Mouse (Mus musculus): ENCODE measurements around the gene Srek1. TPM values are rescaled to one million over a fixed set of nuclear protein-coding genes. Genes with fewer than 3 reads are reported as not detected.

Gene Srek1
- total and polyA plus RNA-seq, 3 experiments, result 38.9 to 93.3 (median 45.6) TPM

DNA sequence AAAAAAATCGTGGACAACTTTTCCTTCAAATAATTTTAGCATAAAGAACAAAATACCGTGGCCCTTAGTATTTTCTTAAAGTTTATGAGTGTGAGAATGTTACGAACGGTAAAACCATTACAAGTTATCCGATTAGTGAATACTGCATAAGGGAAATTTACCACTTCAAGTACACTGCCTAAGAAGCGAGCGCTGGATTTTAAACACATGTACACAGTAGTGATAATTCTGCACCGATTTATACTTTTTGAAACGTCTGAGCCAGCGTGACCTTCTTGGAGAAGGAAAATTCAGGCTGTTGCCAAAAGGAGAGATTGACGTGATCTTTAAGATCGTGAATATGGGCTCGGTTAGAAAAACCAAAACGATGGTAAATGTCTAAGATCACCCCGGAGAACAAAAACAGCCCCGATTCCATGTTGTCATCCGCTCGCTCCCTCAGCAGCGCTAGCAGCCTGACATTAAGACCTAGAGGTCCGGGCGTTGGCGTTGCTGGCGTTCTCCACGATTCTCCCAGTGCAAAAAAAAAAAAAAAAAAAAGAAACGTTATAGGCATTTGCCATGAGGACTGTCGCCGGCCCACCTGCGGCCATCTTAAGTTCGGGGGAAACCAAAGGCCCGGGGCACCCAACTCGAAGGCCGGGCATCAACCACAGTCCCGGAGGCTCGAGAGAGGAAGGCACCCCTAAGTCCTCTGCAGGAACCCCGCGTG lies 845 bp downstream of the Srek1 start:
- Histone ChIP-seq H3K36me3 (replicated peaks in 1 of 2; ENCODE audit: control insufficient read depth in 1 of 2, insufficient read depth in 1 of 2, low read length in 1 of 2) (peaks cover 0 to 9% of the 10 kb centered on the region in 2 experiments), H3K4me1 (ENCODE audit: control insufficient read depth in 1 of 2, insufficient read depth in 2 of 2) (peaks cover 3 to 30% of the 10 kb centered on the region in 2 experiments; a peak in 3 of 4 replicates), H3K27me3 (replicated peaks) (peaks cover 2% of the 10 kb centered on the region), H3K79me2 (replicated peaks; ENCODE audit: control insufficient read depth, extremely low read depth, insufficient read depth, poor library complexity, severe bottlenecking) (peaks cover 40% of the 10 kb centered on the region), H3K9ac (ENCODE audit: insufficient read depth, low read depth) (peak overlapping the region; percentile 95), H3K9me3 (replicated peaks; ENCODE audit: low read length) (no peaks in the 10 kb centered on the region), H3K4me2 (ENCODE audit: insufficient read depth, low read depth, poor library complexity, severe bottlenecking) (peak overlapping the region; percentile 50; the same call in 1 of the 2 replicates), H3K27ac (ENCODE audit: insufficient read depth, low read depth) (peak overlapping the region; percentile 84; the same call in 1 of the 2 replicates), H3K4me3 (replicated peaks in 1 of 3; ENCODE audit: low read depth in 2 of 3, low read length in 2 of 3, poor library complexity in 1 of 3) (peak overlapping the region; percentile 90 to 96 (median 91))
- in situ Hi-C loops (cut with MboI; ENCODE audit: low pct_ligation_motif_present, low pct_unique_long_range_greater_than_20kb, low sequenced_read_pairs), result loop anchor here (25.0 kb wide), 1 partner anchor 314 kb away; no protein-coding TSS in a partner anchor
- peak; percentile 58 for DNase-seq (ENCODE audit: extremely low read depth)
- dilution Hi-C loops (cut with MboI; ENCODE audit: extremely low pct_ligation_motif_present, extremely low pct_unique_long_range_greater_than_20kb, low sequenced_read_pairs), result no loop called here
- TF ChIP-seq MYC (IDR thresholded peaks at IDR 0.05; ENCODE audit: low read depth, low read length) (peak; percentile 92), UBTF (IDR thresholded peaks at IDR 0.05; ENCODE audit: low read depth, low read length) (no peak), USF1 (IDR thresholded peaks at IDR 0.05; ENCODE audit: low read depth, low read length) (no peak), MXI1 (IDR thresholded peaks at IDR 0.05; ENCODE audit: low read depth, low read length) (peak; percentile 75; the same call in 1 of the 2 replicates), NRF1 (IDR thresholded peaks at IDR 0.05; ENCODE audit: low read depth, low read length) (no peak), JUN (IDR thresholded peaks at IDR 0.05; ENCODE audit: insufficient read depth, low read depth, low read length) (no peak), ZNF384 (IDR thresholded peaks at IDR 0.05; ENCODE audit: low read depth, low read length) (peak; percentile 95), CHD2 (IDR thresholded peaks at IDR 0.05; ENCODE audit: low read length) (no peak)

DNA sequence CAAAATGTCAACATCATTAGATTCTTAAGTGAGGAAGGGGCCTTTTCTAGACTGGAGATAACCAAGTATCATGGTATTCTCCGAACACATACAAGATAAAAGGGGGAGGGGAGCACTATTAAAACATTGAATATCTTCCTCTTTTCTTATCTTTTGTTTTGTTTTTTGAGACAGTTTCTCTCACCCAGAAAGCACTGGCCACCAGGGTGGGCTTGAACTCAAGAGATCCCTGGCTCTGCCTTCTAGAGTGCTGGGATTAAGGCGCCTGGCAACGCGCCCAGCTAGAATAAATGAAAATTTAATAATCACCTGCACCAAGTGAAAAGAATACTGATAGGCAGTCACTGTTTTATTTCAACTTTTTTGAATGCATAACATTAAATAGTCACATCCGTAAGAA lies 1.5 kb downstream of the Srek1 start:
- H3K27me3 ChIP-seq (replicated peaks), result peaks cover 2% of the 10 kb centered on the region
- no peak overlapping the region for H3K27ac ChIP-seq (ENCODE audit: insufficient read depth, low read depth)
- H3K36me3 ChIP-seq (replicated peaks in 1 of 2; ENCODE audit: control insufficient read depth in 1 of 2, insufficient read depth in 1 of 2, low read length in 1 of 2), result peaks cover under 1 to 11% of the 10 kb centered on the region in 2 experiments
- TF ChIP-seq UBTF (IDR thresholded peaks at IDR 0.05; ENCODE audit: low read depth, low read length) (no peak), EP300 (IDR thresholded peaks at IDR 0.05; ENCODE audit: low read length) (no peak), HCFC1 (IDR thresholded peaks at IDR 0.05; ENCODE audit: low read depth, low read length) (no peak), SIN3A (IDR thresholded peaks at IDR 0.05; ENCODE audit: low read length) (no peak), RCOR1 (conservative IDR thresholded peaks at IDR 0.05; ENCODE audit: low read depth, low read length) (no peak), MXI1 (IDR thresholded peaks at IDR 0.05; ENCODE audit: low read depth, low read length) (no peak), SMC3 (IDR thresholded peaks at IDR 0.05; ENCODE audit: low read depth, low read length) (no peak), IRF4 (IDR thresholded peaks at IDR 0.05; ENCODE audit: low read depth, low read length) (no peak), PAX5 (IDR thresholded peaks at IDR 0.05; ENCODE audit: low read length) (no peak), GABPA (IDR thresholded peaks at IDR 0.05; ENCODE audit: insufficient replicate concordance, low read depth, low read length) (no peak), JUN (IDR thresholded peaks at IDR 0.05; ENCODE audit: insufficient read depth, low read depth, low read length) (no peak), NRF1 (IDR thresholded peaks at IDR 0.05; ENCODE audit: low read depth, low read length) (no peak), MAZ (IDR thresholded peaks at IDR 0.05; ENCODE audit: low read depth, low read length) (no peak), BHLHE40 (IDR thresholded peaks at IDR 0.05; ENCODE audit: low read depth, low read length) (no peak), ZC3H11A (IDR thresholded peaks at IDR 0.05; ENCODE audit: low read depth, low read length) (no peak), RAD21 (IDR thresholded peaks at IDR 0.05; ENCODE audit: low read depth, low read length) (no peak), E2F4 (IDR thresholded peaks at IDR 0.05; ENCODE audit: insufficient replicate concordance, low read depth, low read length) (no peak), ZMIZ1 (IDR thresholded peaks at IDR 0.05; ENCODE audit: low read depth, low read length) (no peak), CHD2 (IDR thresholded peaks at IDR 0.05; ENCODE audit: low read length) (no peak), MAFK (IDR thresholded peaks at IDR 0.05; ENCODE audit: insufficient replicate concordance, low read length) (no peak)
- in situ Hi-C loops (cut with MboI; ENCODE audit: low pct_ligation_motif_present, low pct_unique_long_range_greater_than_20kb, low sequenced_read_pairs), result loop anchor here (25.0 kb wide), 1 partner anchor 314 kb away; no protein-coding TSS in a partner anchor
- no peak for DNase-seq (ENCODE audit: extremely low read depth)
- H3K79me2 ChIP-seq (replicated peaks; ENCODE audit: control insufficient read depth, extremely low read depth, insufficient read depth, poor library complexity, severe bottlenecking), result peaks cover 40% of the 10 kb centered on the region
- dilution Hi-C loops (cut with MboI; ENCODE audit: extremely low pct_ligation_motif_present, extremely low pct_unique_long_range_greater_than_20kb, low sequenced_read_pairs), result no loop called here
- H3K9ac ChIP-seq (ENCODE audit: insufficient read depth, low read depth), result peak overlapping the region; percentile 95
- H3K4me3 ChIP-seq (replicated peaks in 1 of 3; ENCODE audit: low read depth in 2 of 3, low read length in 2 of 3, poor library complexity in 1 of 3), result peak overlapping the region; percentile 40 to 96 (median 91)
- no peaks in the 10 kb centered on the region for H3K9me3 ChIP-seq (replicated peaks; ENCODE audit: low read length)
- H3K4me1 ChIP-seq (ENCODE audit: control insufficient read depth in 1 of 2, insufficient read depth in 2 of 2), result peaks cover 3 to 33% of the 10 kb centered on the region in 2 experiments; a peak in 3 of 4 replicates
- peak overlapping the region; percentile 62 for H3K4me2 ChIP-seq (ENCODE audit: insufficient read depth, low read depth, poor library complexity, severe bottlenecking)

Data from CH12.LX (cell line).